Mouse (Mus musculus): ENCODE results near the gene Tsks.

The Tsks gene

GRCm38 (mm10) chr7:44974383-44975116 lies 31.5 kb downstream of the Tsks start, which contains the start of gene Cpt1c:
TSS of gene Cpt1c (minus strand) at chr7:44974851.
- in situ Hi-C loops (cut with MboI, MseI): no loop called here

GRCm38 (mm10) chr7:44975117-44975419 lies 32.1 kb downstream of the Tsks start:
- in situ Hi-C loops (cut with MboI, MseI): no loop called here

- in situ Hi-C loops (cut with MboI, MseI): no loop called here
Measured at GRCm38 (mm10) chr7:44978300-44978699, 35.3 kb downstream of the Tsks start.

DNA sequence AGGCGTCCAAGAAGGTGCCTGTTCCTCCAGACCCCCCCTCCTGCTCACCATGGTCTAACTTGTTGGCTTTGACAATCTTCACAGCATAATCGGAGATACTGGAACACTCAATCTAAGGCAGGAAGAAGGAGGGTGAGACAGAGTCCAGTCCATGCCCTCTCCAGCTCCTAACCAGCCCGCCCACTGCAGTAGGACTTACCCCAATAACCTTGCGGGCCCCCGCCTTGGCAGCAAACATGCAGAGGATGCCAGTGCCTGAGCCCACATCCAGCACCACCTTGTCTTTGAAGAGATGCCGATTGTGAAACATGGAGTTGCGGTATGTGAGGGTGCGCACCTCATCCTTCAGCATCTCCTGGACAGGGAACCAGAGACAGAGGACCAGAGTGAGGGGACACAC lies 38.5 kb downstream of the Tsks start:
- in situ Hi-C loops (cut with MboI, MseI): no loop called here

DNA sequence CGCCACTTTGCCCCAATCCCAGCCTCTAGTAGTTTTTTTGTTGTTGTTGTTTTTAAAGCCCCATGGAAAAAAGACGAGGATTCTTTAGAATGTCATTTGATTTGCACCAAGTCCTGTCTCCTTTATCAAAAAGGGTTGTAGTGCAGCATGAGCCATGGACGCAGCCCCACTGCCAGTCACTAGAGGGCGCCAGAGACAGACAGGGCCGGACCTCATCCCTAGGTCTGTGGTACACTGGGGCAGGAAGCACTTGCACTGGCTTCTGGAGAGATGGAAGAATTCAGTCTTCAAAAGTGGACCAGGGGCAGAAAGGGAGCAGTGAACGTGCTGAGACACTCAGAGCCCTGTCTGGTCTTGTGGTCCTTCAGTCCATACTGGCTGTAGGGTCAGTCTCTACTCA lies 40.1 kb downstream of the Tsks start:
- in situ Hi-C loops (cut with MboI, MseI): no loop called here

- in situ Hi-C loops (cut with MboI, MseI): no loop called here
Measured at GRCm38 (mm10) chr7:44983944-44984832, 41.2 kb downstream of the Tsks start.

GRCm38 (mm10) chr7:44984833-44985164 lies 41.8 kb downstream of the Tsks start:
- in situ Hi-C loops (cut with MboI, MseI): no loop called here

DNA sequence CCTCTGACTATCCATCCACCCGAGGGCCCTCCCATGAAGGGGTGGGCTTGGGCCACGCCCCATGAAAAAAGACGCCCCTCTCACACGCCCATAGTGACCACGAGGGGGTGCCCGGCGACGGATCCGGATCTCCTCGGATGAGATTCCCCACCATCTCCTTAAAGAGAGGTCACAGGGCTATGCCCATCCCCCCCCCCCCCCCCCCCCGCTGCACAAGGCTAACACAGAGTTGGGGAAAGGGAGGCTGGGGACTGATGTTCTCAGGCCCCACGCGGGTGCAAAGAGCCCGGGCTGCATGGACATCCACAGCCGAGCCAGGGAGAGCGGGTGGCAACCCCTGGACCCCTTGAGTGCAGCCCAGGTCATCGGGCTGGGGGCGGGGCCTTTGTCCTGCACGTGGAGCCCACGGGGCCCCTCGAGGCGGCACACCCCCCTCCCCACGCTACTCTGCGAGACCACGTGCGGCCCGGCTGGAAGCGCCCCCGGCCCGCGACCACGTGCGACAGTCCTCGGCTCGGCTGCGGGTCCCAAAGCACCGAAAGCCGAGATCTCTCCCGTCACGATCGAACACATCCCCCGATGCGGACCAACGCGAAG lies 42.7 kb downstream of the Tsks start:
- in situ Hi-C loops (cut with MboI, MseI): no loop called here

DNA sequence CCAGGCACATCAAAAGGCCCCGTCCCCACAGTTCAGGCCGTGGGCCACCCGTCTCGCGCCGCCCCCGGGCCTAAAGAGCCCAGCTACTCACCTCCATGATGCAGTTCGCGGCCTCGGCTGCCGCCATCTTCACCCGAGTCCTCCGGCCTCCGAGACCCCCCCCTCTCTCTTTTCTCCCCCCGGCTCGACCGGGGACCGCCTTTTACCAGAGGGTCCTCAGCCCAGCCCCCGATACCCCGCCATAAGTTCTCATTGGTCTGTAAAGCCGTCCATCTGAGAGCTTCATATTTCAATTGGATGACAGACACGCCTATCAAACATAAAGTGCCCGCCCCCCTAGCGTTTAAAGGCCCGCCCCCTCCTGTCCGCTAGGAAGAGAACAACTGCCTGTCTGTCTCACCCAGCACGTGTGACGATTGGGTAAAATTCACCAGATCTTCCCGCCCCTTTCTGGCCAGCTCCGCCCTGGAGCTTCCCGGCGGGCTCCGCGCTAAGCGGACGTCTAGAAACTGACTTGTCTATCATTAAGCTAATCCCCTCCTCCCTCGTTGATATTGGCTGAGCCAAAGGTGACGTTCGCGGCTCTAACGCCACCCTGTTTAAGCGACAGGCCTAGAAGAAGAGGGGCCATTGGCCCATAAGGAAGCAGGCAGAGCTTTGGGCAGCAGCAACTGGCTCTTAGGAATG lies 43.3 kb downstream of the Tsks start, which contains the start of gene Prmt1:
Gene Prmt1 (minus strand): TSS at position 377 of the 687 bp plus-strand sequence.
- in situ Hi-C loops (cut with MboI, MseI): no loop called here

GRCm38 (mm10) chr7:44986879-44987718 lies 44.1 kb downstream of the Tsks start:
- in situ Hi-C loops (cut with MboI, MseI): no loop called here

DNA sequence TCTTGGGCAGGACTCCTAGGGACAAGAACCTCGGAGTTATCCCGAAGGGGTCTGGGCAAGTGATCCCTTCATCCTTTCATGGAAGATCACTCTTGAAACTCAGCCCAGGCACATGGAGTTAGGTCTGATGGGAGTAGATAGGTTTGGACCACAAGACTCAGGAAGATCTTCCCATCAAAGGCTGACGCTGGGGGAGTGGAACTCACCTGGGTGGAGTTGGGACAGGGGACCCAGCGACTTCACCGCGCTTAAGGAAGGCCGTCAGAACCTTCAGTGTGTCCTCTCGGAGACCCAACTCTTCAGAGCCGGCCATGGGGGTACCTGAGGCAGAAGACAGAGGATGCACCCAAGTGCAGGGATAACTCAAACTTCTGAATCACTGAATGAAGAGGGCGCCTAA lies 53.7 kb downstream of the Tsks start:
- in situ Hi-C loops (cut with MboI, MseI): no loop called here

GRCm38 (mm10) chr7:44997231-44997939 lies 54.4 kb downstream of the Tsks start, which contains the start of gene Irf3:
TSS of gene Irf3 (plus strand) at chr7:44997648.
- in situ Hi-C loops (cut with MboI, MseI): no loop called here

DNA sequence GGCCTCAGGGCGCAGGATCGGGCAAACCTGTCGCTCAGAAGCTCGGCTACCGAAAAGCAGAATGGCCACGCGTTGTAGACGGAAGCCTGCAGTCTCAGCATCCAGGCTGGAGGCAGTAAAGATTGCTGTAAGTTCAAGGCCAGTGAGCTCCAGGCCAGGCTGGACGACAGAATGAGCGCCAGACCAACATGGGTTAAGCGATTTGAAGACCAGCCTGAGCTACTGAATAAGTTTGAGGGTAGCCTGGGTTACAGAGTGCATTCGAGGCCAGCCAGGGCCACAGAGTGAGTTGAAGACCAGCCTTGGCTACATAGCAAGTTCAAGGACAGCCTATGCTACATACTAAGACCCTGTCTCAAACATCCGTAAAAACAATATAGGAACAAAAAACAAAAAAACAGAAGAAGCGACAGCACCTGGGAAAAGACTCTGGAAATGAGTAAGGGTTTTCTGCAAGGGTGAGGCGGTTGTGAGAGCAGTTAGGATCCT lies 55.0 kb downstream of the Tsks start:
- in situ Hi-C loops (cut with MboI, MseI): no loop called here

- in situ Hi-C loops (cut with MboI, MseI): no loop called here
Measured at GRCm38 (mm10) chr7:44998501-44998955, 55.5 kb downstream of the Tsks start, which contains the start of gene Bcl2l12. TSS of gene Bcl2l12 (minus strand) at chr7:44998712.

- in situ Hi-C loops (cut with MboI, MseI): loop anchor here (25.0 kb wide), 1 partner anchor 1838 kb away; the partner anchor contains the start of gene Ldha (in 2 of the 2)
Measured at GRCm38 (mm10) chr7:44999753-45000152, 56.7 kb downstream of the Tsks start.

DNA sequence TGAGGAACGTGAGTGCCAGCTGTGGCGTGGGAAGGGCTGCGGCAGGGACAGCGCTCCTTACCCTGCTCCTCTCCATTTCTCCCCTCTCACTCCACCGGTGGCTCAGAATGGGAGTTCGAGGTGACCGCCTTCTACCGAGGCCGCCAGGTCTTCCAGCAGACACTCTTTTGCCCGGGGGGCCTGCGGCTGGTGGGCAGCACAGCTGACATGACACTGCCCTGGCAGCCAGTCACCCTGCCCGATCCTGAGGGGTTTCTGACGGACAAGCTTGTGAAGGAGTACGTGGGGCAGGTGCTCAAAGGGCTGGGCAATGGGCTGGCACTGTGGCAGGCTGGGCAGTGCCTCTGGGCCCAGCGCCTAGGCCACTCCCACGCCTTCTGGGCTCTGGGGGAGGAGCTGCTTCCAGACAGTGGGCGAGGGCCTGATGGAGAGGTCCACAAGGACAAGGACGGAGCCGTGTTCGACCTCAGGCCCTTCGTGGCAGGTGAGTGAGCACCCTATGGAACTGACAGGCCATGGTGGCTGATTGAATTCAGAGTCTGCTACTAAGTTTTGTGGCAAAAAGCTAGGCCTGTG lies 57.6 kb downstream of the Tsks start:
- in situ Hi-C loops (cut with MboI, MseI): loop anchor here (25.0 kb wide), 1 partner anchor 1837 kb away; the partner anchor contains the start of gene Ldha (in 2 of the 2)

GRCm38 (mm10) chr7:45002440-45002839 lies 59.4 kb downstream of the Tsks start:
- in situ Hi-C loops (cut with MboI, MseI): loop anchor here (25.0 kb wide), 1 partner anchor 1835 kb away; the partner anchor contains the start of gene Ldha (in 2 of the 2)

GRCm38 (mm10) chr7:45004546-45004945 lies 61.5 kb downstream of the Tsks start:
- in situ Hi-C loops (cut with MboI, MseI): loop anchor here (25.0 kb wide), 1 partner anchor 1833 kb away; the partner anchor contains the start of gene Ldha (in 2 of the 2)

All from T-helper 17 cell (primary cell).